Mouse (Mus musculus): ENCODE data around the gene Fam83d.

DNA sequence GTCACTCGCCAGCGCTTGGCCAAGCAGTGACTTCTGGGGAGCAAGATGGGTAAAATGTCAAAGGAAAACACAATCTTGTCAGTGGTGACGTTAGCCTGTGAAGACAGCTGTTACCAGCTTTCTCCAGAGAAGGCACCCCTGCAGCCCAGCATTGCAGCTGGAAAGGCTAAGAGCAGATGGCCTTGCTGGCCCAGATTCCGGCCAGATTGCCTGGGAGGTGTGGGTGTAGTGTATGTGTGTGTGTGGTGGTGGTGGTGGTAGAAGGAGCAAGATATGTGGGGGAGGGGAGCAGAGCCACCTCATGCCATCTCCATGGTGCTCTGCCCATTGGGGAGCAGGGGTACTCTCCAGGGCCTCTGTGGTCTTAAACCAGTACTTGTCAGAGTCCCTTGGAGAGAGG lies 34.8 kb upstream of the Fam83d start:
- no peak for TF ChIP-seq POLR2A (IDR thresholded peaks at IDR 0.05; ENCODE audit: extremely low read depth, insufficient read depth, low read length)
- TF ChIP-seq CTCF (IDR thresholded peaks at IDR 0.05; ENCODE audit: extremely low read depth, insufficient read depth, low read length), result no peak

Measured in cortical plate, adult 2 months (tissue).